26 mouse cellular contexts compared by ENCODE assay signal in genomic region chr9:49147031-49147430, GRCm38 (mm10).
A peak's percentile ranks its signal among the peaks of the same experiment; 100 is the strongest.
DNase-seq lines count a peak whose midpoint lies in the region; ATAC-seq lines count a peak whose summit lies in the region.
"Had no signal": no experiment of that assay in that cellular context is flagged by ENCODE, and none has a peak within 500 bp of the region (broad histone marks: within the 10 kb centered on the region; RNA-seq: fewer than 3 reads in every experiment).

No protein-coding gene starts in this region.

- H3K4me1 ChIP-seq in forebrain, embryonic 14.5 days (ENCODE audit: control insufficient read depth, insufficient read depth, low read length), result no peaks in the 10 kb centered on the region
- no peaks in the 10 kb centered on the region; the same call in 1 of the 2 replicates for H3K4me1 ChIP-seq in forebrain, embryonic 12.5 days
- no peaks in the 10 kb centered on the region for H3K4me1 ChIP-seq in midbrain, embryonic 11.5 days (ENCODE audit: control insufficient read depth, insufficient read depth, low read length)
- no peaks in the 10 kb centered on the region for H3K4me1 ChIP-seq in midbrain, embryonic 13.5 days (replicated peaks)
- H3K4me1 ChIP-seq: embryonic facial prominence, embryonic 13.5 days; embryonic facial prominence, embryonic 15.5 days; forebrain, embryonic 10.5 days had no signal

- H3K4me3 ChIP-seq in forebrain, embryonic 14.5 days (ENCODE audit: low read depth, low read length), result no peak overlapping the region
- H3K4me3 ChIP-seq in forebrain, embryonic 12.5 days (replicated peaks), result no peak overlapping the region
- H3K4me3 ChIP-seq in midbrain, embryonic 11.5 days (ENCODE audit: low read depth, low read length), result no peak overlapping the region
- no peak overlapping the region for H3K4me3 ChIP-seq in midbrain, embryonic 13.5 days (replicated peaks)
- H3K4me3 ChIP-seq: embryonic facial prominence, embryonic 13.5 days; embryonic facial prominence, embryonic 15.5 days; erythroblast, embryonic 14.5 days; forebrain, embryonic 10.5 days; forebrain, embryonic 13.5 days had no signal

- H3K9ac ChIP-seq in forebrain, embryonic 14.5 days (ENCODE audit: low read length), result no peak overlapping the region
- no peak overlapping the region for H3K9ac ChIP-seq in forebrain, embryonic 12.5 days
- no peak overlapping the region for H3K9ac ChIP-seq in midbrain, embryonic 11.5 days (ENCODE audit: low read length)
- no peak overlapping the region for H3K9ac ChIP-seq in midbrain, embryonic 13.5 days (replicated peaks)
- H3K9ac ChIP-seq: embryonic facial prominence, embryonic 13.5 days; embryonic facial prominence, embryonic 15.5 days; forebrain, embryonic 13.5 days had no signal

- WGBS in forebrain, embryonic 14.5 days, result 16% methylated on average over 3 of the region's 3 CpGs
- WGBS in forebrain, embryonic 12.5 days, result 34% methylated on average over 3 of the region's 3 CpGs
- 74% methylated on average over 3 of the region's 3 CpGs for WGBS in midbrain, embryonic 11.5 days
- 57% methylated on average over 3 of the region's 3 CpGs for WGBS in midbrain, embryonic 13.5 days

- no peaks in the 10 kb centered on the region for H3K9me3 ChIP-seq in forebrain, embryonic 14.5 days (replicated peaks; ENCODE audit: control insufficient read depth, low read length)
- H3K9me3 ChIP-seq in forebrain, embryonic 12.5 days, result no peaks in the 10 kb centered on the region
- H3K9me3 ChIP-seq in midbrain, embryonic 11.5 days (ENCODE audit: control insufficient read depth, low read length), result no peaks in the 10 kb centered on the region
- no peaks in the 10 kb centered on the region for H3K9me3 ChIP-seq in midbrain, embryonic 13.5 days
- H3K9me3 ChIP-seq: embryonic facial prominence, embryonic 13.5 days; embryonic facial prominence, embryonic 15.5 days; forebrain, embryonic 10.5 days; forebrain, embryonic 13.5 days; G1E had no signal

- ATAC-seq in forebrain, embryonic 14.5 days, result no peak
- ATAC-seq in forebrain, embryonic 12.5 days (ENCODE audit: low FRiP score), result no peak
- ATAC-seq in midbrain, embryonic 11.5 days (ENCODE audit: low FRiP score), result no peak
- ATAC-seq in midbrain, embryonic 13.5 days, result no peak
- ATAC-seq: activated CD4-positive, CD25-positive, alpha-beta regulatory T cell, adult 4 months; CD4-positive, CD25-positive, alpha-beta regulatory T cell, adult 4 months; forebrain, embryonic 13.5 days; Patski had no signal

- 0 out of 2 replicates have a peak, but pooled peaks cover 3% of the 10 kb centered on the region for H3K27me3 ChIP-seq in forebrain, embryonic 14.5 days (replicated peaks; ENCODE audit: control insufficient read depth, insufficient read depth, low read length)
- no peaks in the 10 kb centered on the region for H3K27me3 ChIP-seq in forebrain, embryonic 12.5 days
- H3K27me3 ChIP-seq in midbrain, embryonic 11.5 days (ENCODE audit: control insufficient read depth, insufficient read depth, low read length), result no peaks in the 10 kb centered on the region
- no peaks in the 10 kb centered on the region for H3K27me3 ChIP-seq in midbrain, embryonic 13.5 days
- H3K27me3 ChIP-seq: embryonic facial prominence, embryonic 13.5 days; embryonic facial prominence, embryonic 15.5 days had no signal

- no peak overlapping the region for H3K4me2 ChIP-seq in forebrain, embryonic 14.5 days (ENCODE audit: low read length)
- H3K4me2 ChIP-seq in forebrain, embryonic 12.5 days, result no peak overlapping the region
- H3K4me2 ChIP-seq in midbrain, embryonic 11.5 days, result no peak overlapping the region
- H3K4me2 ChIP-seq in midbrain, embryonic 13.5 days (replicated peaks), result no peak overlapping the region
- H3K4me2 ChIP-seq: embryonic facial prominence, embryonic 13.5 days; embryonic facial prominence, embryonic 15.5 days; forebrain, embryonic 13.5 days had no signal

- H3K36me3 ChIP-seq in forebrain, embryonic 14.5 days (ENCODE audit: control insufficient read depth, insufficient read depth, low read length), result no peaks in the 10 kb centered on the region
- H3K36me3 ChIP-seq in forebrain, embryonic 12.5 days (replicated peaks), result no peaks in the 10 kb centered on the region
- no peaks in the 10 kb centered on the region for H3K36me3 ChIP-seq in midbrain, embryonic 11.5 days (ENCODE audit: control insufficient read depth, insufficient read depth, low read length)
- H3K36me3 ChIP-seq in midbrain, embryonic 13.5 days, result no peaks in the 10 kb centered on the region
- H3K36me3 ChIP-seq: embryonic facial prominence, embryonic 13.5 days; embryonic facial prominence, embryonic 15.5 days; forebrain, embryonic 10.5 days; G1E had no signal

- no peak overlapping the region for H3K27ac ChIP-seq in forebrain, embryonic 14.5 days (ENCODE audit: low read depth, low read length)
- no peak overlapping the region for H3K27ac ChIP-seq in forebrain, embryonic 12.5 days
- H3K27ac ChIP-seq in midbrain, embryonic 11.5 days (ENCODE audit: low read depth, low read length), result no peak overlapping the region
- H3K27ac ChIP-seq in midbrain, embryonic 13.5 days, result no peak overlapping the region
- H3K27ac ChIP-seq: embryonic facial prominence, embryonic 13.5 days; embryonic facial prominence, embryonic 15.5 days; forebrain, embryonic 10.5 days; forebrain, embryonic 13.5 days had no signal

- DNase-seq in forebrain, embryonic 14.5 days (ENCODE audit: low spot score), result peak; percentile 51
- peak; percentile 41 for DNase-seq in heart, adult 11 months
- DNase-seq in heart, adult 9 months (ENCODE audit: low spot score in 2 of 2), result no peak
- DNase-seq in midbrain, embryonic 11.5 days (ENCODE audit: low spot score, missing footprints), result peak; percentile 76
- DNase-seq: adrenal gland, adult 8-10 months; adrenal gland, postnatal 14 days; adrenal gland, postnatal 36 days; B cell, adult 2 months; cerebellum, adult 11 months; cerebellum, adult 18-20 months; cerebellum, adult 8-10 months; cerebellum, adult 9-11 months; cerebellum, postnatal 14 days; cerebellum, postnatal 36 days; embryo, embryonic 11 days had no signal

Comparison
In these comparisons a context has a peak if more than half of its experiments do, and no peak if none do; other contexts are left out.
1. DNase-seq: peak in forebrain, embryonic 14.5 days (single experiment), heart, adult 11 months (single experiment) and midbrain, embryonic 11.5 days (single experiment); none in heart, adult 9 months (0 of 2).